Mouse (Mus musculus) stomach, postnatal 0 days (tissue): ENCODE measurements around the gene Dock8.

Experiments used
- CTCF ChIP-seq: IDR thresholded peaks from 2 replicates; pipeline ENCODE4 v1.5.1; 2016; ENCODE audit warnings: antibody characterized with exemption, low read depth, mild to moderate bottlenecking, moderate library complexity
- EP300 ChIP-seq: optimal IDR thresholded peaks from 2 replicates; pipeline ENCODE3; 2016; ENCODE audit warnings: antibody characterized with exemption

DNA sequence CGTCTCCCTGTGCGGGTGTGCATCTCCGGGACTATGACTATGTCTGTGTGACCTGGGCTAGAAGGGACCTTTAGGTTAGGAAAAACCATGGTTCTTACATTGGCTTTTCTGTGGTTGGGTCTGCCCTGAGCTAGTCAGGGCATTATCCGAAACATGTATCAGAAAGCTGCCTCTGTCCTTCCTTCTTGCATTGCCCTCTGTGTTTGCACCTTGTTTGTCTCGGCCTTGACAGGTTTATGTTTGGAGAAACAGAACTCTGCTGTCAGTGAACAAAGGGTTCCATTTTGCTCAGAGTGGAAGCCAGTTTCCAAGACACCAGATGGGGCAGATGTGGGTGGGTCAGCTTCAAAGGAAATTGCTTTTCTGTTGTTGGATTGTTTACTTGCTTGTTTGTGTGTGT is 145.8 kb downstream of the Dock8 start:
- TF ChIP-seq CTCF (no peak), EP300 (no peak)
